Mouse (Mus musculus) limb, embryonic 12.5 days (tissue): ENCODE data around the gene Prkab2. TPM values are rescaled to one million over a fixed set of nuclear protein-coding genes. Genes with fewer than 3 reads are reported as not detected.

ENCODE experiments used
- ATAC-seq: fragments of 200-750 bp; cut with Nextera tagmentation; 2 replicates; pipeline ENCODE4 v1.8.0; 2017; ENCODE audit warnings: low read depth, moderate TSS enrichment; ENCODE audit not compliant: insufficient number of reproducible peaks, insufficient read depth, low FRiP score, low TSS enrichment
- H3K27ac ChIP-seq: fragments of 300-500 bp; sonication (generic); 2 replicates; pipeline ENCODE4 v1.5.1; 2016; ENCODE audit warnings: mild to moderate bottlenecking, moderate library complexity
- H3K27me3 ChIP-seq: fragments of 300-500 bp; sonication (generic); 2 replicates; pipeline ENCODE4 v1.6.1; 2016; ENCODE audit warnings: mild to moderate bottlenecking, moderate library complexity
- H3K36me3 ChIP-seq: fragments of 300-500 bp; sonication (generic); 2 replicates; pipeline ENCODE4 v1.6.1; 2016; ENCODE audit warnings: mild to moderate bottlenecking, moderate library complexity
- H3K4me1 ChIP-seq: fragments of 300-500 bp; sonication (generic); replicated peaks from 2 replicates; pipeline ENCODE4 v1.6.1; 2016
- H3K4me2 ChIP-seq: fragments of 300-500 bp; sonication (generic); 2 replicates; pipeline ENCODE4 v1.6.1; 2016; ENCODE audit warnings: mild to moderate bottlenecking, moderate library complexity
- H3K4me3 ChIP-seq: fragments of 300-500 bp; sonication (generic); replicated peaks from 2 replicates; pipeline ENCODE4 v1.5.1; 2016; ENCODE audit warnings: mild to moderate bottlenecking
- H3K9ac ChIP-seq: fragments of 300-500 bp; sonication (generic); replicated peaks from 2 replicates; pipeline ENCODE4 v1.6.1; 2016; ENCODE audit warnings: mild to moderate bottlenecking, moderate library complexity
- H3K9me3 ChIP-seq: fragments of 300-500 bp; sonication (generic); 2 replicates; pipeline ENCODE4 v1.6.1; 2016; ENCODE audit warnings: mild to moderate bottlenecking, moderate library complexity
- WGBS: fragments of 180-500 bp; shearing (Covaris S2); methylation state at CpG from one replicate; pipeline ENCODE4 v1.1.7; 2016; 5-methylcytosine and 5-hydroxymethylcytosine counted together
- polyA plus RNA-seq: library from polyadenylated mRNA; unstranded; fragments of >200 nt; fragmentation: Nextera tagmentation; extraction: Ambion mirVana; gene quantifications from 2 replicates; pipeline ENCODE4 v1.2.1, GENCODE M21; 2016

Prkab2 gene
- polyA plus RNA-seq, 1 experiment from 2014 or later = 6.2 TPM

DNA sequence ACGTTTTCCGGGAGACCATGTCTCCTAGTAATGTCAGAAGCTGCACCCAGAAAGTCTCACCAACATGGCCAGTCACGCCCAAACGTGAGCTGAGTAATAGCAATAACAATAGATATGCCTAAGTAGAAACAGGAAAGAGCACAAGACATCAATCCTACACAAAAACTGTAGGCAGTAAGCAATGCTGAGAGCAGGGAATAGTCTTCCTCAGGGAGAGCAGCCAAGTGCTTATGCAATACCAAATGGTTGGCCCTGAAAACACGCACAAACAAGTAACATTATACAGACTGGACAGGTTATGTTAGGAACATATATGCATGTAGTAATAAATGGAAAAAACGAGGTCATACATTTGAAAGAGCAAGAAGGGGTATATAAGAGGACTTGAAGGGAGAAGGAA lies 8.5 kb upstream of the Prkab2 start:
- H3K4me2 ChIP-seq = no peak overlapping the region
- ATAC-seq = no peak
- no peak overlapping the region for H3K27ac ChIP-seq
- no peaks in the 10 kb centered on the region for H3K9me3 ChIP-seq
- H3K36me3 ChIP-seq = no peaks in the 10 kb centered on the region
- no peaks in the 10 kb centered on the region for H3K27me3 ChIP-seq
- no peak overlapping the region for H3K4me3 ChIP-seq
- WGBS = 81% methylated on average over 6 of the region's 6 CpGs
- H3K4me1 ChIP-seq = no peaks in the 10 kb centered on the region
- H3K9ac ChIP-seq = no peak overlapping the region

GRCm38 (mm10) chr3:97651604-97652003 lies 6.4 kb upstream of the Prkab2 start:
- H3K9me3 ChIP-seq = no peaks in the 10 kb centered on the region
- WGBS = 84% methylated on average over 10 of the region's 10 CpGs
- H3K27me3 ChIP-seq = no peaks in the 10 kb centered on the region
- H3K4me1 ChIP-seq = no peaks in the 10 kb centered on the region
- no peak overlapping the region for H3K4me2 ChIP-seq
- H3K4me3 ChIP-seq = no peak overlapping the region
- no peak overlapping the region for H3K9ac ChIP-seq
- no peak for ATAC-seq
- H3K36me3 ChIP-seq = no peaks in the 10 kb centered on the region
- H3K27ac ChIP-seq = no peak overlapping the region

GRCm38 (mm10) chr3:97653781-97654180 lies 4.2 kb upstream of the Prkab2 start:
- peaks cover under 1% of the 10 kb centered on the region; the same call in 1 of the 2 replicates for H3K4me1 ChIP-seq
- 90% methylated on average over 5 of the region's 5 CpGs for WGBS
- no peaks in the 10 kb centered on the region for H3K27me3 ChIP-seq
- no peaks in the 10 kb centered on the region for H3K36me3 ChIP-seq
- no peak overlapping the region for H3K4me3 ChIP-seq
- no peak overlapping the region for H3K4me2 ChIP-seq
- no peak overlapping the region for H3K27ac ChIP-seq
- no peaks in the 10 kb centered on the region for H3K9me3 ChIP-seq
- no peak for ATAC-seq
- no peak overlapping the region for H3K9ac ChIP-seq

- Histone ChIP-seq H3K9ac (no peak overlapping the region), H3K4me2 (no peak overlapping the region), H3K4me1 (peaks cover 12% of the 10 kb centered on the region), H3K4me3 (no peak overlapping the region), H3K36me3 (no peaks in the 10 kb centered on the region), H3K9me3 (no peaks in the 10 kb centered on the region), H3K27me3 (no peaks in the 10 kb centered on the region), H3K27ac (no peak overlapping the region)
- WGBS = 80% methylated on average over 8 of the region's 8 CpGs
- no peak for ATAC-seq
Measured at GRCm38 (mm10) chr3:97654901-97655300, 3.1 kb upstream of the Prkab2 start.

DNA sequence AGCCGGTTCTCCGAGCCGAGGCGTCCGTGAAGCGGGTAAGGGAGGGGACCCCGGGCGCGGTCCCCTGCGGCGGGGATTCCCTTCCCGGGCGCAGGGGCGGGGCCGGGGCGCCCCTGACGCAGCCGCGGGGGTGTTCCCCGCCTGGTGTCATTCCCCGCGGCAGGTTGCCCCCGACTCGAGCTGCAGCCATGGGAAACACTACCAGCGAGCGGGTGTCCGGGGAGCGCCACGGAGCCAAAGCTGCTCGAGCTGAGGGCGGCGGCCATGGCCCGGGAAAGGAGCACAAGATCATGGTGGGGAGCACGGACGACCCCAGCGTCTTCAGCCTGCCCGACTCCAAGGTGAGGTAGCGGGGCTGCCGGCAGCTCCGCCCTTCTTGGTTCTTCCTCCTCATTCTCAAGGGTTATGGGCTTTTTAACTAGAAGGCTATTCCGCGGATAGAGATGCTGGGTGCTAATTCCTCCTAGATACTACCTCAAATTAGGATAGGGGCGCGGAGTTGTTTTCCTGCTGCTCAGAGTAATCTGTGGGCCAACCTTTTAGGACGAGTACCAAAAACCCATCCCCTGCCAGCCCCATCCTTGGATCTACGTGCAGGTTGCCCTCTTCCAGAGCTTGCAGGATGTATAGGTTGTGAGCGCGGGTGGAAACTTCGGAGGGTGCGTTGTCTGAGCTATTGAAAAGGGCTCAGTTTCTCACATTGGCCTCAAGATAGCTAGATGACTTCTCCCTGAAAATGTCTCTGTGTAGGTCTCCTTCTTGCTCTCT lies 617 bp downstream of the Prkab2 start:
- Histone ChIP-seq H3K4me1 (peaks cover 27% of the 10 kb centered on the region), H3K4me2 (peak overlapping the region; percentile 76), H3K9me3 (no peaks in the 10 kb centered on the region), H3K27ac (0 out of 2 replicates have a peak overlapping the region, but pooled peaks have one; percentile 23), H3K36me3 (peaks cover 4% of the 10 kb centered on the region; the same call in 1 of the 2 replicates), H3K27me3 (no peaks in the 10 kb centered on the region), H3K9ac (peak overlapping the region; percentile 65), H3K4me3 (peak overlapping the region; percentile 84)
- no peak; the same call in none of the 2 replicates for ATAC-seq
- WGBS = 1% methylated on average over 50 of the region's 50 CpGs

DNA sequence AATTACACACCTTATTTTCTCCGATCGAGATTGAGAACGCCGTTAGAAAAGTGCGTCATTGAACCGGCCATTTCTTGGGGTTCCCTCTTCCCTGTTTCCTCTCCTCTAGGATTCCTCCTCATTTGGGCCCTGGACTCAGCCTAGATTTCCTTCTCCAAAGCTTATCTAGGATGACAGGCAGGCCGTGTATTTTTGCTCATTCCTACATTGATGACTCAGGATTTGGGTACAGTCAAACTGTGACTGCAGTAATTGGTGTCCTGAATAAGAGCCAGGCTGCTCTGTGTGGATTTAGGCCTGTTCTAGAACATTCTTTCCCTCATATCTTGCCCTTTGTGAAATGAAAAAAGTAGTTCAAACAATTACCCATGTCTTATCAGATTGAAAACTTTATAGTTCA lies 1.8 kb downstream of the Prkab2 start:
- 92% methylated on average over 7 of the region's 7 CpGs for WGBS
- H3K27ac ChIP-seq = no peak overlapping the region
- no peak overlapping the region for H3K4me3 ChIP-seq
- H3K4me2 ChIP-seq = 0 out of 2 replicates have a peak overlapping the region, but pooled peaks have one; percentile 76
- H3K36me3 ChIP-seq = peaks cover 15% of the 10 kb centered on the region; the same call in 1 of the 2 replicates
- ATAC-seq = no peak
- peaks cover 27% of the 10 kb centered on the region for H3K4me1 ChIP-seq
- H3K27me3 ChIP-seq = no peaks in the 10 kb centered on the region
- H3K9me3 ChIP-seq = no peaks in the 10 kb centered on the region
- H3K9ac ChIP-seq = no peak overlapping the region

DNA sequence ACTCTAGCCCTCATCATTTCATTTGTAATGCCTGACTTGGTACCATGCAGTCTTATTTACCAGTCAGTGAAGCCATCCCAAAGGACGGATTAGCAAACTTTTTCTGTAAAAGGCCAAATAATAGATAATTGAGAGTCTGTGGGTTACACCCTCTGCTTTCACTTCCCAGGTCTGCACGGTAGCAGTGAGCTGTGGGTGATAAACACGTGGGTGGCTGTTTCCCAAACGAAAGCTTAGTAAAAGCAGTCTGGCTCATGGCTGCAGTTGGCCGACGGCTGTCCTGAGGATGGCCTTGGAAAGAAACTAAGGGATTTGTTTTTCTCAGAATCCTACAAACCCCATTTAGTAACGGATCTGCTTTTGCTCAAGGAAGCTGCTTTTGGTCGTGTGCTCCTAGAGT lies 3.2 kb downstream of the Prkab2 start:
- no peak for ATAC-seq

DNA sequence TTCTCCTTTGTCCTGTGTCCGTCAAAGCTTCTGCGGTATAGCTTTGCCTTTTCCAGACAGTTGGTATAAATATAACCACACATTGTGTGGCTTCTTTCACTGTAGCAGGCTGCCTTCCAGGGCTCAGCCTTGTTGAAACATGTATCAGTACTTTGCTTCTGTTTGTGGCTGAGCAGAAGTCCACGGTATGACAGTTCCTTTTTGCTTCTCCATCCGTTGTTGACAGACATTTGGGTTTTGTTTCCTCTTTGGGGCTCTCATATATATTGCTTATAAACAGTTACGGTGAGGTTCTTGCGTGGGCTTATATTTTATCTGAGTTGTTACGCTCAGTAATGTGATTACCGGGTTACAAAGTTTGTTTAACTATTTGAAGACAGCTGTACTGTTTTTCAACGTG lies 7.5 kb downstream of the Prkab2 start:
- peaks cover 10% of the 10 kb centered on the region; the same call in 1 of the 2 replicates for H3K4me1 ChIP-seq
- peaks cover 56% of the 10 kb centered on the region for H3K36me3 ChIP-seq
- H3K4me2 ChIP-seq = no peak overlapping the region
- no peaks in the 10 kb centered on the region for H3K9me3 ChIP-seq
- no peak overlapping the region for H3K27ac ChIP-seq
- no peak overlapping the region for H3K4me3 ChIP-seq
- no peaks in the 10 kb centered on the region for H3K27me3 ChIP-seq
- WGBS = 94% methylated on average over 9 of the region's 9 CpGs
- no peak for ATAC-seq
- H3K9ac ChIP-seq = no peak overlapping the region

More for the DNA sequence above, 3.2 kb downstream of the Prkab2 start:
- Histone ChIP-seq H3K4me1 (peaks cover 27% of the 10 kb centered on the region), H3K36me3 (peaks cover 24% of the 10 kb centered on the region), H3K27me3 (no peaks in the 10 kb centered on the region), H3K9me3 (no peaks in the 10 kb centered on the region), H3K4me2 (no peak overlapping the region), H3K27ac (no peak overlapping the region), H3K4me3 (no peak overlapping the region), H3K9ac (no peak overlapping the region)
- 52% methylated on average over 8 of the region's 8 CpGs for WGBS

DNA sequence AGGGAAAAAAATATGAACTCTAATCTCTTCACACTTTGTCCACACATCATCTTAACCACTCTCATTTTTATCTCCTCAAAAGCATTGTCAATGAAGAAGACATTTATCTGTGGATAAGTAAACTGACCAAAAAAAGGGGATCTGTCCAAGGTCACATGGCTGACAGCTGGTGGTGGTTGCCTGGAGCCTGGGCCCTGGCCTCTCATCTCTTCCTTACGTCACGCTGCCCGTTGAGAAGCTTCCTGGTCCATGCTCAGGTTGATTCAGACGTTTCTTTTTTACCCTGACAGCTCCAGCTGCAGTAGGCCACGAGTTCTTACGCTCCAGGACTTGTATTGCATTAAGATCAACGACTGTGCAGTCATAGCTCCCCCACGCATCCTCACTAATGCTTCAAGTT lies 8.2 kb downstream of the Prkab2 start:
- WGBS = 80% methylated on average over 8 of the region's 8 CpGs
- no peak overlapping the region for H3K27ac ChIP-seq
- H3K4me1 ChIP-seq = peaks cover 7% of the 10 kb centered on the region; the same call in 1 of the 2 replicates
- H3K4me3 ChIP-seq = no peak overlapping the region
- H3K9me3 ChIP-seq = no peaks in the 10 kb centered on the region
- no peak overlapping the region for H3K9ac ChIP-seq
- peaks cover 62% of the 10 kb centered on the region for H3K36me3 ChIP-seq
- no peak for ATAC-seq
- H3K4me2 ChIP-seq = no peak overlapping the region
- no peaks in the 10 kb centered on the region for H3K27me3 ChIP-seq

DNA sequence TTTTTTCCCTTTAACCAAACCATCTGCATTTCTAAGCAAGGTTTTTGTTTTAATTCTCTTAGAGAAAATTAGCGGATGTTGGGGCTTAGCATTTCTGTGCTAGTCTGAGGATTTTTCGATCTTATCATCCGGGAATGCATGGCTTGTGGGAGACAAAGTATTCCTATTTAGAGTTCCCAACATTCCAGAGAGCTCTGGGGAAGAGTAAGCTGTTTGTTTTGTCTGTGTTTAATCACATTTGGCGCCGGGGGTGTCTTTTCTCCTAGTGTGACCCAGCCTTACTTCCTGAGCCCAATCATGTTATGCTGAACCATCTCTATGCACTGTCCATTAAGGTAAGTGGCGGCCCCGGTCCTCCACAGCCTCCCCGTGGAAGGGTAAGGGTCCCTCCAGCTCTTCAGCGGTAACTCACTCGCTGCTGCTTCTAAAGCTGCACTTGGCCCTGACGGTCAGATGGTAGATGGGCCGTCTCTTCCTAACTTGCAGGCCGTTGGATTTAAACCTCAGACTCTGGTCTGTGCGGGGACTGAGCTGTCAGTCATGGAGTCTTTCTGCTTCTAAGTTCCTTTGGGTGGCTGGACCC lies 9.2 kb downstream of the Prkab2 start:
- Histone ChIP-seq H3K9ac (no peak overlapping the region), H3K4me3 (no peak overlapping the region), H3K9me3 (no peaks in the 10 kb centered on the region), H3K36me3 (peaks cover 69% of the 10 kb centered on the region), H3K4me2 (no peak overlapping the region), H3K27ac (no peak overlapping the region), H3K4me1 (peaks cover 1% of the 10 kb centered on the region; the same call in 1 of the 2 replicates), H3K27me3 (no peaks in the 10 kb centered on the region)
- ATAC-seq = no peak
- WGBS = 90% methylated on average over 14 of the region's 14 CpGs

- peaks cover 5% of the 10 kb centered on the region; the same call in 1 of the 2 replicates for H3K27me3 ChIP-seq
- H3K9me3 ChIP-seq = no peaks in the 10 kb centered on the region
- no peak within 1 kb of the TSS for H3K4me3 ChIP-seq
- peaks cover 21% of the 10 kb centered on the region for H3K36me3 ChIP-seq
- H3K27ac ChIP-seq = no peak within 1 kb of the TSS
- 89% methylated on average over 7 of the region's 7 CpGs for WGBS
- no peak for ATAC-seq
- H3K4me1 ChIP-seq = no peaks in the 10 kb centered on the region
- H3K4me2 ChIP-seq = no peak within 1 kb of the TSS
- no peak within 1 kb of the TSS for H3K9ac ChIP-seq
Measured at GRCm38 (mm10) chr3:97674644-97675110, 16.7 kb downstream of the Prkab2 start, which contains the start of gene Gm17651. Gm17651 (minus strand) TSS chr3:97674694.
